Mouse (Mus musculus): ENCODE data around the gene Gdpd2. TPM values are rescaled to one million over a fixed set of nuclear protein-coding genes. Genes with fewer than 3 reads are reported as not detected.
A peak's percentile ranks its signal among the peaks of the same experiment; 100 is the strongest.

Gene Gdpd2
- polyA plus RNA-seq, 1 experiment, result 14.4 TPM

DNA sequence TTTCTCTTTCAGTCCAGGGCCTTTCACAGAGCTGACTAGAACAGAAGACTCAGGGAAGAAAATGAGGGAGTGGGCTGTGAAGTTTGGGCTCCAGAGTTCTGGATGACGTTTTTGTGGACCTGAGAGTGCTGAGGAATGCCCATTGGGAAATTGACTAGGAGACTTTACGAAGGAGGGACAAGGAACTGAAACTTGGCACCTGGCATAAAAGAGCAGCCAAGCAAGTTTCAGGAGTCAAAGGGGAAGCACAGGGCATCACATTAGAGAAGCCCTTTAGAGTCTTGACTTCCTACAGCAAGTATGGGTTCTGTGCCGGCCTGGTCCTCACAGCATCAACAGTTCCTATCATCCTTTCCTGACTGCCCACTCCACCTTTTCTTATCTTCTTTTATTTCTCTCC, 45.7 kb downstream of the Gdpd2 start:
- no peak for TF ChIP-seq CTCF (IDR thresholded peaks at IDR 0.05; ENCODE audit: extremely low read depth, insufficient read depth, low read length)
- no peak for TF ChIP-seq POLR2A (IDR thresholded peaks at IDR 0.05; ENCODE audit: extremely low read depth, insufficient read depth, low read length)
- no peak overlapping the region for H3K27ac ChIP-seq (ENCODE audit: insufficient read depth, low read length)
- peaks cover 2% of the 10 kb centered on the region for H3K4me1 ChIP-seq (ENCODE audit: control insufficient read depth, insufficient read depth, low read length)
- H3K4me3 ChIP-seq (ENCODE audit: insufficient read depth, low read length), result no peak overlapping the region

DNA sequence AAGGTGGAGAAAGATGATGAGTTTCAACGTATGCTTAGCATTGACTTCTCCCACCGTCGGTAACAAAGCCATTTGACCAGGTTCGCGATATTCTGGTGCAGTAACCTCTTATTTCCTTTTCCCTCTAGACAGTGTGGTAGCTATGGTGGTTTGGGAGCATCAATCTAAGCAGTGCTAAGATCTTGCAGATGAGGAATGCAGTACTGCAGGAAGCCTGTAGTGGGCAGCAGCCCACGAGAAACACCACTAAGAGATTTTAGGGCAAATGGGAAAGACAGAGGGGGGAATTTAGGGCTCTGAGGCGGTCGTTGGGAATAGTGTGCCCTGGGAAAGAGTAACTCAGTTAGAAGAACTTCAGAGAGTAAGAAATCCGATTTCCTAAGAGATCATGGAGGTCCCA, 46.8 kb downstream of the Gdpd2 start:
- Histone ChIP-seq H3K4me1 (ENCODE audit: control insufficient read depth, insufficient read depth, low read length) (peaks cover 2% of the 10 kb centered on the region), H3K4me3 (ENCODE audit: insufficient read depth, low read length) (0 out of 2 replicates have a peak overlapping the region, but pooled peaks have one; percentile 29), H3K27ac (ENCODE audit: insufficient read depth, low read length) (no peak overlapping the region)
- TF ChIP-seq CTCF (IDR thresholded peaks at IDR 0.05; ENCODE audit: extremely low read depth, insufficient read depth, low read length), result peak; percentile 53; the same call in 1 of the 2 replicates
- TF ChIP-seq POLR2A (IDR thresholded peaks at IDR 0.05; ENCODE audit: extremely low read depth, insufficient read depth, low read length), result no peak

DNA sequence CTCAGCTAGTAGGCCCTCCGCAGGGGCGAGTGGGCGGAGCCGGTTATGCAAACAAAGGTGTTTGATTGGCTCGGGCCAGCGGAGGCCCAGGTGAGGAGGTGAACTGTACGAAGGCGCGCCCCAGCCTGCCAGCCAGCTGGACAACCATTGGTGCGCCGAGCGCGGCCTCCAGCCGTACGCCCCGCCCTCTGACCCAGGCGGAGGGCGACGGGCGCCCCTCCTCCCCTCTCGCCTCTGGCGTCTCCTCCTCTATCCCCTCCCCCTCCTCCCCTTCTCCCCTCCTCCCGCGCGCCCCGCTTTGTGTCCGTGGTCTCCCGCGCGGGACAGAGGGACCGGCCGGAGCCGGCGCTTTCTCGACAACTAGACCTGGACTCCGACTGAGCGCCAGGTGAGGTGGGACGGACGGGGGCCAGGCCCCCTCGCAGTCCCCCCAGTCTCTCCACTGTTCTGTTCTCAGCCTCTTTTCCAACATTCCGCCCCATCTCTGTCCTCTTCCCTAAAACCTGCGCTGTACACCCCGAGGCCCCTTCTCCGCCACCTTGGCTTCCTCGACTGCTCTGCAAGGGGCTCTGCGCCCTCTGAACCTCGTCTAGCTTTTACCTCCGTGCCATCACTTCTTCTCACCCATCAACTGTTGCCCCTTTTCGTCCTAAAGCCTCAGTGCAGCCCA, 47.4 kb downstream of the Gdpd2 start:
- Histone ChIP-seq H3K4me1 (ENCODE audit: control insufficient read depth, insufficient read depth, low read length) (peaks cover 3% of the 10 kb centered on the region), H3K27ac (ENCODE audit: insufficient read depth, low read length) (no peak overlapping the region; the same call in 1 of the 2 replicates), H3K4me3 (ENCODE audit: insufficient read depth, low read length) (peak overlapping the region; percentile 29; the same call in 1 of the 2 replicates)
- no peak for TF ChIP-seq POLR2A (IDR thresholded peaks at IDR 0.05; ENCODE audit: extremely low read depth, insufficient read depth, low read length)
- TF ChIP-seq CTCF (IDR thresholded peaks at IDR 0.05; ENCODE audit: extremely low read depth, insufficient read depth, low read length), result no peak

DNA sequence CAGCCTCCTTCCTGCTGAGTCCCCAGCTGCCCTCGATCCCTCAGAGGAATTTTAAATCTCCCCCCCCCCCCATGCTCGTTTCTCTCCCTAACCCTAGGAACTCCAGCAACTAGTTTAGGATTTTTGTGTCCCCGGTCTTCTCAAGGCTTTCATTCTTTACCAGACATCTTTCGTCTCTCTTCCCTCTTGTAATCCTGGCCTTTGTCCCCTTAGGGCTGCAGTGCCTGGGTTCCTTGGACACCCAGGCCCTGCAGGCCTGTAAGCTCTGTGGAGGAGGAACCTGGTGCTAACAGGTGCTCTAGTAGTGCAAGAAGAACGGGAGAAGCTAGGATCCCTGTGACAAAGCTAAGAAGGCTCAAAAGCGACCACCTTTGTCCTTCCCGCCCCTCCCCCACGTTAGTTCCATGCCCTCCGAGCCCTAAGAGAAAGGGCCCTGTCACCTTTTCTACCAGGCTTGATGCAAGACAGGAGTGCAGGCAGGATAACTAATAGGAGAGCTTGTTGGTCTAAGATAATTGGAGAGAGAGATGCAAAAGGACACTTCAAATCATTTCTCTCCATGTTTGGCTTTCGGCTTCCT, 48.1 kb downstream of the Gdpd2 start:
- Histone ChIP-seq H3K4me1 (ENCODE audit: control insufficient read depth, insufficient read depth, low read length) (peaks cover 4% of the 10 kb centered on the region), H3K27ac (ENCODE audit: insufficient read depth, low read length) (0 out of 2 replicates have a peak overlapping the region, but pooled peaks have one; percentile 23), H3K4me3 (ENCODE audit: insufficient read depth, low read length) (0 out of 2 replicates have a peak overlapping the region, but pooled peaks have one; percentile 29)
- no peak for TF ChIP-seq CTCF (IDR thresholded peaks at IDR 0.05; ENCODE audit: extremely low read depth, insufficient read depth, low read length)
- TF ChIP-seq POLR2A (IDR thresholded peaks at IDR 0.05; ENCODE audit: extremely low read depth, insufficient read depth, low read length), result no peak

DNA sequence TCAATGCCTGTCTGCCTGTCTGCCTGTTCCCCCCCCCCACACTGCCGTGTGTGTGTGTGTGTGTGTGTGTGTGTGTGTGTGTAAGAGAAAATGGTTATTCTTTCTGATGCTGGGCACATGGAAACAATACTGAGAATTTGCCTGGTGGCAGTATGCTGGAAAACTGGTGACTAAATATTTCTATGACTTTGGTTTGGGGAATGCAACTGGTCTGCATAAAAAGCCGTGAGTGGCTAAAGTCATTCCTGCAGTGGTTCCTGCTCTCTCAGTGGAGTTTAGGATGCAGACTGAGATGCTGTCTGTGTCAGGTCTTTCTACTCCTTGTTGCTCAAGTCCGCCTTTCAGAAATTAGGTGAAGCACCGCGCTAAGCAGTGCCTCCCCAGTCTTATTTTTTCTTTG, 48.7 kb downstream of the Gdpd2 start:
- Histone ChIP-seq H3K4me3 (ENCODE audit: insufficient read depth, low read length) (no peak overlapping the region), H3K27ac (ENCODE audit: insufficient read depth, low read length) (no peak overlapping the region), H3K4me1 (ENCODE audit: control insufficient read depth, insufficient read depth, low read length) (peaks cover 4% of the 10 kb centered on the region)
- TF ChIP-seq POLR2A (IDR thresholded peaks at IDR 0.05; ENCODE audit: extremely low read depth, insufficient read depth, low read length) (no peak), CTCF (IDR thresholded peaks at IDR 0.05; ENCODE audit: extremely low read depth, insufficient read depth, low read length) (no peak)

Other genes with a start within 250 kb of the Gdpd2 start
- gene Igbp1, start 235.6 kb upstream of the Gdpd2 start, polyA plus RNA-seq (2012; rRNA removed), result 42.9 and 46.0 TPM in 2 replicates
- 0.52 and 0.74 TPM in 2 replicates for gene Dgat2l6, start 205.0 kb upstream of the Gdpd2 start, polyA plus RNA-seq (2012; rRNA removed)
- gene Awat1, start 157.6 kb upstream of the Gdpd2 start, polyA plus RNA-seq (2012; rRNA removed), result not detected in 2 replicates
- gene P2ry4, start 135.0 kb upstream of the Gdpd2 start, polyA plus RNA-seq (2012; rRNA removed), result 0.04 TPM in 1 of 2 replicates, not detected in the other
- gene Arr3, start 124.4 kb upstream of the Gdpd2 start, polyA plus RNA-seq (2012; rRNA removed), result 4.3 and 4.8 TPM in 2 replicates
- 1.2 and 1.3 TPM in 2 replicates for gene Kif4, start 104.1 kb upstream of the Gdpd2 start, polyA plus RNA-seq (2012; rRNA removed)
- gene Pdzd11, start 103.3 kb upstream of the Gdpd2 start, polyA plus RNA-seq (2012; rRNA removed), result 49.3 and 55.7 TPM in 2 replicates
- gene Dlg3, start 37.8 kb downstream of the Gdpd2 start, polyA plus RNA-seq (2012; rRNA removed), result 86.4 and 94.7 TPM in 2 replicates

Data from cortical plate, adult 2 months (tissue).